Mouse (Mus musculus): ENCODE data around the gene Pnn.

Gene Pnn

DNA sequence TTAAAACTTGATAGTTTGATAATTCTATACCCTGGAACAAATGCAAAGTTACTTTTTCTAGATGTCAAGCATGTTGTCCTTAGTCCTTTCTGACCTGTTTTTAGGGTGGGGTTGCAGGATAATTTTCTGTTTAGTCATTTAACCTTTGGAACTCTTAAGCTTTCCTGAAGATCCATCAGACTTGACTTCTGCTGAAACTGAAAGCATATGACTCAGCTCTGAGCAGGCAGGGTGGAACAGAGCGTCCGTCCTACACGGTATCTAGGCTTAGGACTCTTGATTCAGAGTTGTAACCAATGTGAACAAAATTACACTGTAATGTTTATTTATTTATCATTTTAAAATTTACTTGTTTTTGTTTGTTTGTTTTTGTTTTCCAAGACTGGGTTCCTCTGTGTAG, 11.2 kb downstream of the Pnn start:
- DNase-seq, result no peak

DNA sequence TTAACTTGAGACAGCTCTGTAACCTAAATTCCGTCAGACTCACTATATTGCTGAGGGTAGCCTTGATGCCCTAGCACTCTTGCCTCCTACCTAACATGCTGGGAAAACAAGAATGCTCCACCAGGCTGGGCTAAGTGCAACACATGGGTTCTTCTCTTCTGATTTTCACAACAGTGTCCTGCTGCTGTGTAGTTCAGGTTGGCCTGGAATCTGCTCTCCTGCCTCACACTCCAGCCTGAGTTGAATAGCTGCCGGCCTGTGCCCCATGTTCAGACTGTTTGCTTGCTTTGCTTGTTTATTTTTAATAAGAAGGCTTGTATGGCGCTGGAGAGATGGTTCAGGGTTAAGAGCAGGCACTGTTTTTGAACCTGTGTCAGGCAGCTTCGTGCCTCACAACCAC, 13.8 kb downstream of the Pnn start:
- no peak for DNase-seq

DNA sequence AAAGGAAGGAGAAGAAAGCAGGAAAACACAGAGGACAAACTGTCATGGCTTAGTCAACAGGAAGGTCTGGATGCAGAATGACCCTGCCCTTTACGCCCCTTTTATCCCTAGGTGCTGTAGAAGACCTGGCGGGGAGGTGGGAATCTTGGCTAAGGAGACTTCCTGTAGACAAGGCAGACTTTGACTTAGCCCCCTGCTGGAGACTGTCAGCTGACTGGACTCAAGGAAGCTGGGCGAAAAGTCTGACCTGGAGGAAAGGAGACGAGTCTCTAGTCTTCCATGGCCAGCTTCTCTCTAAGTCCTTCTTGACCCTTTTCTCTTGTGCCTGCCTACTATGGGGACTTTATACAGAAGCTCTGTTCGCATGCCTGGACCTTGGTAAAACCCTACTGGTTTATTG, 17.8 kb downstream of the Pnn start:
- no peak for DNase-seq

DNA sequence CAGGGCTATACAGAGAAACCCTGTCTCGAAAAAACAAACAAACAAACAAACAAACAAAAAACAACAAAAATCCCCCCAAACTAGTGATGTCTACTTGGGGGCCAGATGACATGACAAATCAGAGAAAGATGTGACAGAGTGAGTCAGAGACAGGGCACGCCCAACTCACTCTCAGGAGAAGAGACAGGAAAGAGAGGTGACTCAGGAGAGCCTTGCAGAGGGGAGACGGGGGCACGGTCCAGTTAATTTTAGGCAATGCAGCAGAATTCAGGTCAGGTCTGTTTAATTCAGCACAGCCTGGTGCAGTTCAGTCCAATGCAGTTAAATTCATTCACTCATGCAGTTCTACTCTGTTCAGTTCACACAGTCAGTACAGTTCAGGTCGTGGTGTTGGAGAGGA, 19.5 kb downstream of the Pnn start:
- DNase-seq, result no peak

DNA sequence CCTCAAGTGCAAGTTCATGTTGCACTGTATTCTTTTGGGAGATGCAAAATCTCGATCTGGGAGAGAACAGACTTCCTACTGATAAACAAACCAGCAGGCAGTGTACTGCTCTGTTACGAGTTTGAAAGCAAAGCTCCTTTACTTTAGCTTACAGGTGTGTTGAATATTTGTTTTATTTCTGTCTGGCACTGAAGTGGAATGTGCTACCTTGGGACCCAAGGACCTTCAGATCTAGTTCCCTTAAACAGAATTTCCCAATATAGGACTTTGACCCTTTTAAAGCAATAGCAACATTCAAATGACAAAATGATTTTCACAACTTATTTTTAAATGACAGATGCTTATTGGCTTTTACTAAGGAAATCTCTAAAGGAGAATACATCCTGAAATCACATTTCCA, 26.9 kb downstream of the Pnn start:
- no peak for DNase-seq

DNA sequence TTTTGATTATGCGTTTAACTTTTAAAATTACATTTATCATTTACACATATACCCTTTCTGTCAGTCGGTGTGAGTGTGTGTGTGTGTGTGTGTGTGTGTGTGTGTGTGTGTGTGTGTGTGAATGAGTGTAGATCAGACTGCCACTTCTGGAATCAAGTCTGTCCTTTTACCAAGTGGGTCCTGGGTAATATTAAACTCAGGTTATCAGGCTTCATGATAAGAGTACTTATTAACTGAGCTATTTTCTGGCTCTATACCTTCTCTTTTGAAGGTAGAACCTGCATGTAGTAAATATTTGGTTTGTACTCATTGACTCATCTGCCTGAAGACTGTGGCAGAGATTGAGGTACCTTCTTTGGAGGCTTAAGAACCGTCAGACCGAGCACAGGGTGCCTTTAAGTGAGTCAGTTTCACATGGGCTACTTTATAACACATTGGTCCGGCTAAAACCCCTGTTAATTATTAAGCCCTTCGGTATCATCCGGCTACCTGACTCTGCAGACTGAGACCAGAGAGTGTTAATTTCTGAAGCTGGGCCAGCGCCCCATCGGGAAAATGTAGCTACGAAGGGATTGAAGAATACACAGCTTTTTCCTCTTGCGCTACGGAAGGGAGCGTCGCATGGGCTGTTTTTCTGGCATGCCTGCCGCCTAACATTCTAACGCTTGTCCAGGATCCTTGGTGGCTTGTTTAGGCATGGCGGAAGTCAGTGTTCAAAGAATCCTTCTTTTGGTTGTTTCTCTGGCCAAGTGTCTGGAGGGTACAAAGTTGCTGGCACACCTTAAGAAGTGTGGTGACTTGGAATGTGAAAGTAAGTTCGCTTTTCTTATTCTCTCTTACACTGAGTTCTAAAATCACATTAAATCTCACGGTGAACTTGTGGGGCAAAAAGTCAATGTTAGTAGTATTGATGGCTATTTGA, 28.7 kb downstream of the Pnn start, which contains the start of gene Mia2:
Gene Mia2, plus strand, starts transcription at position 696 of the 922 bp plus-strand sequence.
- no peak for DNase-seq

DNA sequence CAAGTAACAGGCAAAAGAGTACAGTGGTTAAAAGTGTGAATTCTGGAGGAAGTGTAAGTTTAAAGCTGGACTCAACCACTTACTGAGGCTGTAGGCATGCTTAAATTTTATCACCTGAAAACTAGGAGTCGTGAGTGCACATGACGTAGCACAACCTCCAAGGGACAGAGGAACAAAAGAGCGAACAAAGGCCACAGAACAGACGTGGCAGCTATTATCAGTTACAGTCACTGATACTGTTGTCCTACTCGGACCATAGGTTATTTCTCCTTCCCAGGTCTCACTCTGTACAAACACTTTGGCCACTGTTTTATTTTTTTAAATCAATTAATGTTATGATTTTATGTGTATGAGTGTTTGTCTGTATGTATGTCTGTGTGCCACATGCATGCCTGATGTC, 38.1 kb downstream of the Pnn start:
- no peak for DNase-seq

DNA sequence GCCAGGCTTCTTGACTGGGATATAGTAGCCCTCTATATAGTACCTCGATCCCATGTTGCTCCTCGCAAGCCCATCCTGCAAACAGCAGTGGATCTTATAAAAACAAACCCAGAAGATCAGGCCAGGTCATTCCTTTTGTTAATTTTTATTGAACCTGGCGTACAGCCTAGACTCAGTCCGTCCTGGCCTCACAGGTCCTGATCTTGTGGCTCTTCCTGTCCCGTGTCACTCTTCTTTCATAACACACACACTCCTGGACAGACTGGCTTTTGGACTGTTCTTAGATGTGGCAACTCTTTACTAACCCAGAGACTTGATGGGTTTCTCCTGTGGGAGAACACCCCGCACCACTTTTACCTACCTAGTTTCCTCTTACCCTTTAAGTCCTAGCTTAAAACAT, 39.2 kb downstream of the Pnn start:
- no peak for DNase-seq

DNA sequence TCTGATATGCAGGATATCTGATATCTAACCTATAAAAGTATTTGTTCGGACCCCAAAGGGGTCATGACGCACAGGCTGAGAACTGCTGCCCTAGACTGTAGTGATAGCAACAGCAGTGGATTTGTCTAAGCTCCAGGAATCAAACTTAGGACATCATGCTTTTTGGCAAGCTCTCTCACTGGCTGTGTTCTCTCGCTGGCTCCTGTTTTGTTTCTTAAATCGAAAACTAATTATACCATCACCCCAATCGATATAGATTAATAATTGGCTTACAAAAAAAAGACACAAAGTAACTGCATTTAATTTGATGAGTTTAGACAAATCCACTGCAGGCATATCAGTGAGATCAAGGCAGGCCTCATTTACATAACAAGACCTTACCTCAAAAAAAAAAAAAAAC, 39.8 kb downstream of the Pnn start:
- DNase-seq, result no peak

DNA sequence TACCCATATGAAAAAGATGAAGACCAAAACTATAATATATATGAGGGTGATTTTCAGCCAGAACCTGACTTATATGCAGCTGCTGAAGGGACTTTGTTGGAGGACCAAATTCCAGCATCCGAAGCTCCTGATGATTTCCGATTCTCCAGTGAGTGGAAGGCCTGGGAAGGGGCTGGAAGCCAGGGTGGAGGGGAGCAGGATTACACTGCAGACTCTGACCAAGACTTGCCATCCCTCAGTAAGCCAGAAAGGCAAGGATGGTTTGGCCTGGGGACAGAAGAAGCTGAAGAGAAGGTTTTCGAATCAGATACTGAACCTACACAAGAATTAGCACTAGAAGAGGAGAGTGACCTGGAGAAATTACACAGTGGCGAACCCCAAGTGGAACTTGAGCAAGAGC, 41.2 kb downstream of the Pnn start:
- DNase-seq, result no peak

DNA sequence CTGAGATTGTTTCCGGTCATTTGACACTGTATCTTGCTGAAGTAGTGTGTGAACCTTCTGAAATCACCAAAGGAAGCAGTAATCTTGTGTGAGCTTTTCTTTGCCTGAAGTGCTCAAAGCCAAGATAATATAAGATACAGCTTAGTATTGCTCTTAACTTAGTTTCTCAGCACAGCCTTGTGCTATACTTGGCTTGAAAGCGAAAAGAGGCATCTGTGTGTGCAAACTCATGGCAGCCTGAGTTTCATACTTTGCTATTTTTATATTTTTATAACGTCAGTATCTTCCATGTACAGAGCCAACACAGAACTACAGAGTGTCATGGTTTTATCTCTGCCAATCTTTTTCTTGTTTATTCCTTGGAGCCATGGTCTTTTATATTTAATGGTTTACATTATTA, 50.5 kb downstream of the Pnn start:
- DNase-seq, result no peak

All from cerebellum, adult 11-12 months (tissue).